Mouse (Mus musculus) liver, postnatal 0 days (tissue): Measurements from ENCODE around the gene Slc39a10. TPM values are rescaled to one million over a fixed set of nuclear protein-coding genes. Genes with fewer than 3 reads are reported as not detected.

Source experiments
- ATAC-seq: fragments of 200-750 bp; cut with Nextera tagmentation; 2 replicates; pipeline ENCODE4 v1.8.0; 2017; ENCODE audit warnings: mild to moderate bottlenecking, moderate library complexity
- DNase-seq: peaks from one replicate; pipeline ENCODE4 v3.0.0-alpha.2; 2016
- H3K27ac ChIP-seq: fragments of 300-500 bp; sonication (generic); 2 replicates; pipeline ENCODE4 v1.5.1; 2014; ENCODE audit warnings: antibody characterized with exemption, moderate library complexity, mild to moderate bottlenecking, low read depth
- H3K27me3 ChIP-seq: fragments of 300-500 bp; sonication (generic); 2 replicates; pipeline ENCODE4 v1.6.1; 2014; ENCODE audit warnings: low read length, control low read depth, mixed read lengths; ENCODE audit not compliant: insufficient read depth
- H3K36me3 ChIP-seq: fragments of 300-500 bp; sonication (generic); replicated peaks from 2 replicates; pipeline ENCODE4 v1.6.1; 2014; ENCODE audit warnings: mild to moderate bottlenecking, control low read depth, low read length, moderate library complexity, mixed read lengths; ENCODE audit not compliant: insufficient read depth
- H3K4me1 ChIP-seq: fragments of 300-500 bp; sonication (generic); 2 replicates; pipeline ENCODE4 v1.6.1; 2014; ENCODE audit warnings: antibody characterized with exemption, mild to moderate bottlenecking, control low read depth; ENCODE audit not compliant: insufficient read depth
- H3K4me2 ChIP-seq: fragments of 300-500 bp; sonication (generic); 2 replicates; pipeline ENCODE4 v1.6.1; 2014; ENCODE audit warnings: low read depth, mild to moderate bottlenecking, low read length, moderate library complexity, mixed read lengths
- H3K4me3 ChIP-seq: fragments of 300-500 bp; sonication (generic); 2 replicates; pipeline ENCODE4 v1.5.1; 2014; ENCODE audit warnings: low read depth, low read length
- H3K9ac ChIP-seq: fragments of 300-500 bp; sonication (generic); replicated peaks from 2 replicates; pipeline ENCODE4 v1.6.1; 2014; ENCODE audit warnings: mild to moderate bottlenecking, moderate library complexity
- H3K9me3 ChIP-seq: fragments of 300-500 bp; sonication (generic); 2 replicates; pipeline ENCODE4 v1.6.1; 2016; ENCODE audit warnings: mild to moderate bottlenecking, control low read depth, low read length, mixed read lengths
- CTCF ChIP-seq: sonication (generic); IDR thresholded peaks from 2 replicates; pipeline ENCODE4 v1.5.1; 2016; ENCODE audit warnings: antibody characterized with exemption, low read depth
- EP300 ChIP-seq: IDR thresholded peaks from 2 replicates; pipeline ENCODE4 v1.6.1; 2016; ENCODE audit warnings: antibody characterized with exemption, low read depth, mild to moderate bottlenecking
- WGBS: fragments of 180-500 bp; shearing (Covaris S2); extraction: QIAGEN DNeasy Blood & Tissue Kit; methylation state at CpG from one replicate; pipeline ENCODE4 v1.1.7; 2014; ENCODE audit not compliant: insufficient replicate concordance; 5-methylcytosine and 5-hydroxymethylcytosine counted together
- polyA plus RNA-seq: library from polyadenylated mRNA; unstranded; fragments of >200 nt; fragmentation: Nextera tagmentation; extraction: Ambion mirVana; gene quantifications from 2 replicates; pipeline ENCODE4 v1.2.1, GENCODE M21; 2015

Slc39a10 gene
- 1.4 and 2.4 TPM in 2 replicates for polyA plus RNA-seq

- H3K36me3 ChIP-seq: no peaks in the 10 kb centered on the region
- H3K4me2 ChIP-seq: no peak within 1 kb of the TSS
- no peak within 1 kb of the TSS for H3K27ac ChIP-seq
- no peaks in the 10 kb centered on the region for H3K27me3 ChIP-seq
- no peak for ATAC-seq
- H3K9ac ChIP-seq: no peak within 1 kb of the TSS
- TF ChIP-seq EP300: no peak
- no peak for TF ChIP-seq CTCF
- no peak within 1 kb of the TSS for H3K4me3 ChIP-seq
- no peaks in the 10 kb centered on the region for H3K9me3 ChIP-seq
- H3K4me1 ChIP-seq: no peaks in the 10 kb centered on the region
- WGBS: 65% methylated on average over 3 of the region's 3 CpGs
- DNase-seq: no peak
Measured at GRCm38 (mm10) chr1:46892752-46893151, at the start of gene Slc39a10. TSS of gene Slc39a10 (minus strand) at chr1:46892852.

DNA sequence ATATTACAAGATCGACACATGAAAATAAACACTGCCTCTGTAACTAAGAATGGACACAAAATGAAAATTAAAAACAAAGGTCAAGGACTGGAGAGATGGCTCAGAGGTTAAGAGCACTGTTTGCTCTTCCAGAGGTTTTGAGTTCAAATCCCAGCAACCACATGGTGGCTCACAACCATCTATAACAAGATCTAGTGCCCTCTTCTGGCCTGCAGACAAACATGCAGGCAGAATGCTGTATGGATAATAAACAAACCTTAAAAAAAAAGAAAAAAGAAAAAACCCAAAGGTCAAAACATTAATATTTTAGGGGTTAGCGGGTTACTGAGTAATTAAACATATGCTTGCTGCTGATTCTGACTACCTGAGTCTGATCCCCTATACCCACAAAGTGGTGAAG lies 46.6 kb upstream of the Slc39a10 start:
- H3K27me3 ChIP-seq: no peaks in the 10 kb centered on the region
- H3K4me1 ChIP-seq: no peaks in the 10 kb centered on the region
- no peak for TF ChIP-seq EP300
- peak; percentile 22; the same call in 1 of the 2 replicates for TF ChIP-seq CTCF
- no peak overlapping the region for H3K27ac ChIP-seq
- 79% methylated on average over 2 of the region's 2 CpGs for WGBS
- ATAC-seq: no peak
- no peak overlapping the region for H3K4me3 ChIP-seq
- no peak overlapping the region for H3K9ac ChIP-seq
- peaks cover 3% of the 10 kb centered on the region; the same call in 1 of the 2 replicates for H3K9me3 ChIP-seq
- H3K4me2 ChIP-seq: no peak overlapping the region
- no peak for DNase-seq
- H3K36me3 ChIP-seq: no peaks in the 10 kb centered on the region

DNA sequence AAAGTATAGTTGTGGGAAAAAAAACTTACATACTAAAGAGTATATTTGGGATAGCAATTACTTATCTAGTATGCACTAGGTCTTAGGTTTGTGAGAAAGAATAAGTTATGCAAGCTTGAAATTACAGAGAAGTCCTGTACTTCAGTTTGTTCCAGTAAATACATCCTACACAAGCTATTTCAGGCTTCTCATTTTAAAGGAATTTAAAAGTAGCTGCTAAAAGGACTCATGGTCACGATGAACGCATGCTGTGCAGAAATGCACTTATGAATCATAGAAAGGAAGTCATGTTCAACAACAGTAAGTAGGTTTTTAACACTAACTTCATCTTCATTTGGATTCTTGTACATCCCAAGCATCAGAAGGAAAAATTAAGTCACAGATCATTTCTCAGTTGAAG lies 45.0 kb upstream of the Slc39a10 start:
- Histone ChIP-seq H3K27ac (no peak overlapping the region), H3K4me2 (no peak overlapping the region), H3K9ac (no peak overlapping the region), H3K4me1 (no peaks in the 10 kb centered on the region), H3K27me3 (no peaks in the 10 kb centered on the region), H3K9me3 (peaks cover 3% of the 10 kb centered on the region; the same call in 1 of the 2 replicates), H3K36me3 (no peaks in the 10 kb centered on the region), H3K4me3 (no peak overlapping the region)
- no peak for DNase-seq
- ATAC-seq: no peak
- 81% methylated on average over 2 of the region's 2 CpGs for WGBS
- TF ChIP-seq EP300 (no peak), CTCF (no peak)

DNA sequence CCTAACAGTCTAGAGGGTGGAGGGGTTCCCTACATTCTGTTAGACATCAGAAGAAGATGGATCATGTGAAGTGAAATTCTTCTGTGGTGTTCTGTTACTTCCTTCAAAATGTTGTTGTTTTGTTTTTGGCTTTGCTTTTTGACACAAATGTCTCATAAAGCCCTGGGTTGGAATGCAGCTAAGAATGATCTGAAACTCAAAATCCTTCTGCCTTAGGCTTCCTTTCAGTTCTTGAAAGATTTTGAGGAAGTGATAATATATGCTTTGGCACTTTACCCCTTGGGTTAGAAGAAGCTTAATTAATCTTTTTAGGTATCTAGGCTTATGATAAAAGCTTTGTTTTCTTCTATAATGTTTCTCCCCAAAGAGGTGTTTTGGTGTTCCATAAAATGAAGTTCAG lies 34.5 kb upstream of the Slc39a10 start:
- no peak overlapping the region for H3K9ac ChIP-seq
- TF ChIP-seq CTCF: no peak
- TF ChIP-seq EP300: no peak
- no peaks in the 10 kb centered on the region for H3K36me3 ChIP-seq
- no peak for DNase-seq
- no peaks in the 10 kb centered on the region for H3K4me1 ChIP-seq
- H3K9me3 ChIP-seq: no peaks in the 10 kb centered on the region
- H3K4me3 ChIP-seq: no peak overlapping the region
- no peaks in the 10 kb centered on the region for H3K27me3 ChIP-seq
- H3K27ac ChIP-seq: no peak overlapping the region
- no peak for ATAC-seq
- H3K4me2 ChIP-seq: no peak overlapping the region

DNA sequence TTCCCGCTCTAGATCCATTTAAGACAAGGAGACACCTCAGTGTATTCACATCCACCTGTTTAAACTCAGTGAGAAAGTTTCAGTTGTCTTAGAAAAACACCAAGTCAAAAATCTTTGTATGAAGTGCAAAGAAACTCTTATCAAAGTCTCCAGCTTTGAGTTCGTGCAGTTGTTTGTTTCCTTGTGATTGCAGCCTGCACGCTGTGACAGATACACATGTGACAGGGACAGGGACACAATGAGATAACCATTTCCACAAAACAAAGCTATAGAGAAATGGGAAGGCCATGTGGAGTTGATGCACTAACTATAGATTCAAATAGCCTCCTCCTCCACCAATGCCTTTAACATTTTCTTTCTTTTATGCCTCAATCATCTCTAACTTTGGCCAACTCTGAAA lies 33.6 kb upstream of the Slc39a10 start:
- Histone ChIP-seq H3K27me3 (no peaks in the 10 kb centered on the region), H3K9me3 (no peaks in the 10 kb centered on the region), H3K27ac (no peak overlapping the region), H3K9ac (no peak overlapping the region), H3K4me1 (no peaks in the 10 kb centered on the region), H3K4me3 (no peak overlapping the region), H3K36me3 (no peaks in the 10 kb centered on the region), H3K4me2 (no peak overlapping the region)
- WGBS: 43% methylated on average over 3 of the region's 3 CpGs
- TF ChIP-seq EP300 (no peak), CTCF (no peak)
- ATAC-seq: no peak
- no peak for DNase-seq

- ATAC-seq (no peak), DNase-seq (no peak)
- Histone ChIP-seq H3K36me3 (no peaks in the 10 kb centered on the region), H3K27me3 (no peaks in the 10 kb centered on the region), H3K4me3 (no peak overlapping the region), H3K9ac (no peak overlapping the region), H3K4me2 (no peak overlapping the region), H3K9me3 (no peaks in the 10 kb centered on the region), H3K4me1 (no peaks in the 10 kb centered on the region), H3K27ac (no peak overlapping the region)
- no peak for TF ChIP-seq EP300
- 0 out of 2 replicates have a peak, but pooled peaks have one; percentile 27 for TF ChIP-seq CTCF
Measured at GRCm38 (mm10) chr1:46924992-46925391, 32.3 kb upstream of the Slc39a10 start.

DNA sequence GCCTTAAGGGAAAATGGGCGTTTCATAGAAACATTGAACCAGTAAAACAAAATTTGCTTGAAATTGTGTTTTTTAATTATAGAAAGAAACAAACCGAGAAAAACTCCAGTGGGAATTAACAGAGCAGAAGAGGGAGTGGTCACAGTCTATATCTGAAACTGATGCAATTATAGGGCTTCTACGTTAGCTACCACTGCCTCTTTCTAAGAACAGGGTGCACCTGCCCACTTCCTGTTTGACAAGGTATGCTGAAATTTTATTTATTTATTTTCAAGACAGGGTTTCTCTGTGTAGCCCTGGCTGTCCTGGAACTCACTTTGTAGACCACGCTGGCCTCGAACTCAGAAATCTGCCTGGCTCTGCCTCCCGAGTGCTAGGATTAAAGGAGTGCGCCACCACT lies 30.3 kb upstream of the Slc39a10 start:
- no peak overlapping the region for H3K4me3 ChIP-seq
- DNase-seq (no peak), ATAC-seq (no peak)
- no peaks in the 10 kb centered on the region for H3K27me3 ChIP-seq
- H3K4me1 ChIP-seq: no peaks in the 10 kb centered on the region
- H3K9me3 ChIP-seq: no peaks in the 10 kb centered on the region
- no peak overlapping the region for H3K27ac ChIP-seq
- H3K4me2 ChIP-seq: no peak overlapping the region
- TF ChIP-seq EP300 (no peak), CTCF (no peak)
- no peak overlapping the region for H3K9ac ChIP-seq
- no peaks in the 10 kb centered on the region for H3K36me3 ChIP-seq
- WGBS: 78% methylated on average over 7 of the region's 7 CpGs
